Mouse (Mus musculus) bone marrow, adult 2 months (tissue): ENCODE measurements at regions not wholly inside any gene's neighbourhood (a gene's known extent, or its start where the extent isn't known, plus 50 kb on each side); places are given as distances from the start of the nearest gene placed in this dataset.

ENCODE experiments used
- H3K27ac ChIP-seq: fragments of 200-500 bp; 2 replicates; pipeline ENCODE4 v1.5.1; 2012; ENCODE audit warnings: low read depth, mild to moderate bottlenecking, control low read depth, inconsistent platforms, low read length; ENCODE audit not compliant: control insufficient read depth, poor library complexity, insufficient read depth
- H3K4me1 ChIP-seq: fragments of 200-500 bp; 2 replicates; pipeline ENCODE4 v1.6.1; 2011; ENCODE audit warnings: low read length; ENCODE audit not compliant: control insufficient read depth, insufficient read depth
- H3K4me3 ChIP-seq: fragments of 200-500 bp; replicated peaks from 2 replicates; pipeline ENCODE3; 2011; ENCODE audit warnings: mild to moderate bottlenecking, low read depth, low read length, control low read depth; ENCODE audit not compliant: control insufficient read depth
- CTCF ChIP-seq: fragments of 200-500 bp; IDR thresholded peaks from 2 replicates; pipeline ENCODE4 v1.5.1; 2011; ENCODE audit warnings: low read length, control low read depth; ENCODE audit not compliant: control insufficient read depth, insufficient read depth
- POLR2A ChIP-seq: fragments of 200-500 bp; IDR thresholded peaks from 2 replicates; pipeline ENCODE4 v1.6.1; 2011; ENCODE audit warnings: low read depth, mild to moderate bottlenecking, control low read depth, low read length, borderline replicate concordance; ENCODE audit not compliant: control insufficient read depth
- WGBS: fragments of 180-500 bp; shearing (Covaris S2); methylation state at CpG from one replicate; pipeline ENCODE4 v1.1.7; 2018; 5-methylcytosine and 5-hydroxymethylcytosine counted together

DNA sequence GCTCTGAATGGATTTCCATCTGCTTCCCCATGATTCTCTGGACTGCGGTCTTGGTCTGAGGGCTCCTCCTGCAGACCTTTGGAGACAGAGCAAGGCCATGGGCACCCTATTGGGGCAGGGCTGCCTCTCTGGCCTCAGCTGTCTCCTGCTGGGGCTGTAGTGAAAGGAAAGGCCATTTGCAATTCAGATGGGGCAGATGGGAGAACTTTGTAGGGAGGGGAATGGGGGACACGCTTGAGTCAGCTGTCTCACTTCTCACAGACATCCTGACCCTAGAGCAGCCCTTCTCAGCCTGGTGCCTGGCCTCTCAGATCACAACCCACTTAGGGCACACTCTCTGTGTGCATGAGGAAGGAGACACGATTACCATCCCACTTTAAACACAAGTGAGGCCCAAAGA lies 60.3 kb upstream of the Lhx1 start:
- Histone ChIP-seq H3K27ac (no peak overlapping the region), H3K4me3 (no peak overlapping the region), H3K4me1 (no peaks in the 10 kb centered on the region)
- TF ChIP-seq POLR2A, result no peak
- TF ChIP-seq CTCF, result no peak
- 63% methylated on average over 3 of the region's 3 CpGs for WGBS

DNA sequence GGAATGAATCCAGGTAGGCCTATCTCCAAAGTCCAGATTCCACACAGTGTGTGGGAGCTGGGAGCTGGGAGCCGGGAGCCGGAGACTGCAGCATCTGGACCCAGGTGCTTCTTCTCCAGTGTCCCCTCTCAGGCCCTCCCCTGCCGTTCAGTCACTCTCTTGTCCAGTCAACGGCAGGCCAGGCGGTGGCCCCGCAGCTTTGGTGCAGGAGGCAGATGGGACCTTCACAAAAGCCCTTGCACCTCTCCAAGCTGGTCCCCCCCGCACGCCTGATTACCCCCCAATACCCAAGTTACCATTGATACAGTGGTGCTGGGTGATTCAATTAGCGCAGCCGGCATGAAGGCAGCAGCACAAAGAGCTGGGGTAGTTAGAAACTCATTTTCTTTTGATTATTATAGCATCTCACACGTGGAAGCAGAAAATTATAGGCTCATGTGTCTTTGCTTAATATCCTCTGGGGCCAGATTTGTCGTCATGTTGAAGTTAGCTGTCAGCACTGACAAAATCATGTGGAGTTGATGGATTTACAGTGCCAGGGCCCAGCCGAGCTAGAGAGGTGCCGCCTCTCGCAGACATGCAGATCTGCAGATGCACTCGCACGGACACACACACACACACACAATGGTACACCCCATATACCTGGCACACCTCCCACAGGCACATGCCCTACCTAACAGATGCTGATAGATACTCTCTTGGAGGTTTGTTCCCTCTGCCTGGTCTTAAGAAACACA lies 53.6 kb upstream of the Lhx1 start:
- Histone ChIP-seq H3K4me3 (no peak overlapping the region), H3K27ac (no peak overlapping the region), H3K4me1 (no peaks in the 10 kb centered on the region)
- 86% methylated on average over 17 of the region's 17 CpGs for WGBS
- TF ChIP-seq CTCF (no peak), POLR2A (no peak)
